Mouse (Mus musculus): ENCODE measurements at regions not wholly inside any gene's neighbourhood (a gene's known extent, or its start where the extent isn't known, plus 50 kb on each side); places are given as distances from the start of the nearest gene placed in this dataset.

GRCm38 (mm10) chr15:68496438-68496837 is 1995.7 kb upstream of the Lrrc6 start:
- H3K4me3 ChIP-seq (replicated peaks; ENCODE audit: extremely low read depth, low read depth, low read length): no peak overlapping the region
- H3K4me1 ChIP-seq (ENCODE audit: control insufficient read depth, insufficient read depth, low read length): no peaks in the 10 kb centered on the region
- 59% methylated on average over 2 of the region's 2 CpGs for WGBS
- no peak for TF ChIP-seq POLR2A (IDR thresholded peaks at IDR 0.05; ENCODE audit: borderline replicate concordance, extremely low read depth, low read depth, low read length)
- DNase-seq: no peak

GRCm38 (mm10) chr15:68484789-68485188 is 1984.1 kb upstream of the Lrrc6 start:
- DNase-seq: no peak
- H3K4me1 ChIP-seq (ENCODE audit: control insufficient read depth, insufficient read depth, low read length): no peaks in the 10 kb centered on the region
- WGBS: 85% methylated on average over 1 of the region's 1 CpGs
- TF ChIP-seq POLR2A (IDR thresholded peaks at IDR 0.05; ENCODE audit: borderline replicate concordance, extremely low read depth, low read depth, low read length) (no peak), CTCF (IDR thresholded peaks at IDR 0.05; ENCODE audit: insufficient read depth, low read length) (no peak)
- no peak overlapping the region for H3K4me3 ChIP-seq (replicated peaks; ENCODE audit: extremely low read depth, low read depth, low read length)

GRCm38 (mm10) chr15:68477745-68478144 is 1977.0 kb upstream of the Lrrc6 start:
- DNase-seq: no peak
- TF ChIP-seq POLR2A (IDR thresholded peaks at IDR 0.05; ENCODE audit: borderline replicate concordance, extremely low read depth, low read depth, low read length) (no peak), CTCF (IDR thresholded peaks at IDR 0.05; ENCODE audit: insufficient read depth, low read length) (no peak)
- Histone ChIP-seq H3K4me1 (ENCODE audit: control insufficient read depth, insufficient read depth, low read length) (no peaks in the 10 kb centered on the region), H3K4me3 (replicated peaks; ENCODE audit: extremely low read depth, low read depth, low read length) (no peak overlapping the region)
- 63% methylated on average over 5 of the region's 5 CpGs for WGBS

- H3K4me1 ChIP-seq (ENCODE audit: control insufficient read depth, insufficient read depth, low read length): no peaks in the 10 kb centered on the region
- no peak for DNase-seq
- TF ChIP-seq POLR2A (IDR thresholded peaks at IDR 0.05; ENCODE audit: borderline replicate concordance, extremely low read depth, low read depth, low read length) (no peak), CTCF (IDR thresholded peaks at IDR 0.05; ENCODE audit: insufficient read depth, low read length) (no peak)
- no peak overlapping the region for H3K4me3 ChIP-seq (replicated peaks; ENCODE audit: extremely low read depth, low read depth, low read length)
- 85% methylated on average over 4 of the region's 4 CpGs for WGBS
These were observed 1971.2 kb upstream of the Lrrc6 start for GRCm38 (mm10) chr15:68471928-68472327.

GRCm38 (mm10) chr15:68462851-68463250 is 1962.1 kb upstream of the Lrrc6 start:
- no peak for DNase-seq
- TF ChIP-seq POLR2A (IDR thresholded peaks at IDR 0.05; ENCODE audit: borderline replicate concordance, extremely low read depth, low read depth, low read length) (no peak), CTCF (IDR thresholded peaks at IDR 0.05; ENCODE audit: insufficient read depth, low read length) (no peak)
- Histone ChIP-seq H3K4me1 (ENCODE audit: control insufficient read depth, insufficient read depth, low read length) (no peaks in the 10 kb centered on the region), H3K4me3 (replicated peaks; ENCODE audit: extremely low read depth, low read depth, low read length) (no peak overlapping the region)
- 53% methylated on average over 3 of the region's 3 CpGs for WGBS

- DNase-seq: no peak
- Histone ChIP-seq H3K4me1 (ENCODE audit: control insufficient read depth, insufficient read depth, low read length) (no peaks in the 10 kb centered on the region), H3K4me3 (replicated peaks; ENCODE audit: extremely low read depth, low read depth, low read length) (no peak overlapping the region)
- 24% methylated on average over 2 of the region's 2 CpGs for WGBS
- TF ChIP-seq CTCF (IDR thresholded peaks at IDR 0.05; ENCODE audit: insufficient read depth, low read length) (no peak), POLR2A (IDR thresholded peaks at IDR 0.05; ENCODE audit: borderline replicate concordance, extremely low read depth, low read depth, low read length) (no peak)
These were observed 1956.5 kb upstream of the Lrrc6 start for GRCm38 (mm10) chr15:68457239-68457638.

GRCm38 (mm10) chr15:68451971-68452370 is 1951.3 kb upstream of the Lrrc6 start:
- WGBS: 21% methylated on average over 2 of the region's 2 CpGs
- DNase-seq: no peak
- H3K4me1 ChIP-seq (ENCODE audit: control insufficient read depth, insufficient read depth, low read length): no peaks in the 10 kb centered on the region
- TF ChIP-seq POLR2A (IDR thresholded peaks at IDR 0.05; ENCODE audit: borderline replicate concordance, extremely low read depth, low read depth, low read length) (no peak), CTCF (IDR thresholded peaks at IDR 0.05; ENCODE audit: insufficient read depth, low read length) (no peak)
- H3K4me3 ChIP-seq (replicated peaks; ENCODE audit: extremely low read depth, low read depth, low read length): no peak overlapping the region

- no peak for DNase-seq
- no peak for TF ChIP-seq POLR2A (IDR thresholded peaks at IDR 0.05; ENCODE audit: borderline replicate concordance, extremely low read depth, low read depth, low read length)
- TF ChIP-seq CTCF (IDR thresholded peaks at IDR 0.05; ENCODE audit: insufficient read depth, low read length): no peak
- WGBS: 86% methylated on average over 7 of the region's 7 CpGs
- Histone ChIP-seq H3K4me1 (ENCODE audit: control insufficient read depth, insufficient read depth, low read length) (no peaks in the 10 kb centered on the region), H3K4me3 (replicated peaks; ENCODE audit: extremely low read depth, low read depth, low read length) (no peak overlapping the region)
These were observed 1944.6 kb upstream of the Lrrc6 start for GRCm38 (mm10) chr15:68445341-68445740.

GRCm38 (mm10) chr15:68440636-68441035 is 1939.9 kb upstream of the Lrrc6 start:
- no peaks in the 10 kb centered on the region for H3K4me1 ChIP-seq (ENCODE audit: control insufficient read depth, insufficient read depth, low read length)
- no peak for DNase-seq
- TF ChIP-seq POLR2A (IDR thresholded peaks at IDR 0.05; ENCODE audit: borderline replicate concordance, extremely low read depth, low read depth, low read length) (no peak), CTCF (IDR thresholded peaks at IDR 0.05; ENCODE audit: insufficient read depth, low read length) (no peak)
- 61% methylated on average over 9 of the region's 9 CpGs for WGBS
- H3K4me3 ChIP-seq (replicated peaks; ENCODE audit: extremely low read depth, low read depth, low read length): no peak overlapping the region

GRCm38 (mm10) chr15:68435961-68436360 is 1935.3 kb upstream of the Lrrc6 start:
- Histone ChIP-seq H3K4me3 (replicated peaks; ENCODE audit: extremely low read depth, low read depth, low read length) (no peak overlapping the region), H3K4me1 (ENCODE audit: control insufficient read depth, insufficient read depth, low read length) (no peaks in the 10 kb centered on the region)
- WGBS: 16% methylated on average over 3 of the region's 3 CpGs
- no peak for TF ChIP-seq POLR2A (IDR thresholded peaks at IDR 0.05; ENCODE audit: borderline replicate concordance, extremely low read depth, low read depth, low read length)
- no peak for TF ChIP-seq CTCF (IDR thresholded peaks at IDR 0.05; ENCODE audit: insufficient read depth, low read length)
- DNase-seq: no peak

Data from lung, adult 2 months (tissue).